Comparison of ENCODE assay signal across 33 mouse cellular contexts in genomic region chr7:114284296-114284910, GRCm38 (mm10). TPM values are rescaled to one million over a fixed set of nuclear protein-coding genes. Genes with fewer than 3 reads are reported as not detected.
A peak's percentile ranks its signal among the peaks of the same experiment; 100 is the strongest.
DNase-seq lines count a peak whose midpoint lies in the region; ATAC-seq and TF ChIP-seq lines count a peak whose summit lies in the region.
"Had no signal": no experiment of that assay in that cellular context is flagged by ENCODE, and none has a peak within 500 bp of the region (broad histone marks: within the 10 kb centered on the region; RNA-seq: fewer than 3 reads in every experiment).

No protein-coding gene starts in this region.

- H3K4me2 ChIP-seq in heart, embryonic 14.5 days (ENCODE audit: low read length): no peak overlapping the region
- H3K4me2 ChIP-seq in lung, embryonic 16.5 days (ENCODE audit: low read depth, low read length): no peak overlapping the region
- H3K4me2 ChIP-seq: forebrain, embryonic 13.5 days; heart, embryonic 12.5 days; hindbrain, embryonic 12.5 days; intestine, embryonic 15.5 days; liver, embryonic 15.5 days; neural tube, embryonic 15.5 days; stomach, embryonic 15.5 days had no signal

- TF ChIP-seq CTCF in lung, adult 2 months (IDR thresholded peaks at IDR 0.05; ENCODE audit: insufficient read depth, low read length): no peak

- 0 out of 2 replicates have a peak, but pooled peaks have one; percentile 15 for ATAC-seq in heart, embryonic 14.5 days (ENCODE audit: insufficient number of reproducible peaks, insufficient read depth, low FRiP score, low read depth)
- ATAC-seq in lung, embryonic 16.5 days (ENCODE audit: low read depth): 0 out of 2 replicates have a peak, but pooled peaks have one; percentile 7
- ATAC-seq: forebrain, embryonic 13.5 days; hindbrain, postnatal 0 days; intestine, embryonic 15.5 days; lung, postnatal 0 days had no signal

- no peak for TF ChIP-seq POLR2A in lung, adult 2 months (IDR thresholded peaks at IDR 0.05; ENCODE audit: borderline replicate concordance, extremely low read depth, low read depth, low read length)

- H3K9ac ChIP-seq in heart, embryonic 14.5 days (ENCODE audit: low read length): no peak overlapping the region
- no peak overlapping the region for H3K9ac ChIP-seq in lung, embryonic 16.5 days (ENCODE audit: low read length)
- H3K9ac ChIP-seq: forebrain, embryonic 13.5 days; heart, embryonic 12.5 days; hindbrain, embryonic 12.5 days; intestine, embryonic 15.5 days; liver, embryonic 15.5 days; neural tube, embryonic 15.5 days; stomach, embryonic 15.5 days had no signal

- H3K27ac ChIP-seq in heart, embryonic 14.5 days (replicated peaks in 1 of 2; ENCODE audit: control insufficient read depth in 1 of 2, insufficient read depth in 1 of 2, low read depth in 2 of 2, low read length in 2 of 2): no peak overlapping the region
- no peak overlapping the region for H3K27ac ChIP-seq in lung, embryonic 16.5 days (ENCODE audit: low read length)
- peak overlapping the region; percentile 94 for H3K27ac ChIP-seq in brown adipose tissue, adult 24 weeks (replicated peaks; ENCODE audit: low read depth, low read length)
- H3K27ac ChIP-seq: forebrain, embryonic 13.5 days; hindbrain, embryonic 12.5 days; hindbrain, postnatal 0 days; intestine, embryonic 15.5 days; kidney, postnatal 0 days; liver, embryonic 15.5 days; neural tube, embryonic 15.5 days; stomach, embryonic 15.5 days had no signal

- no peaks in the 10 kb centered on the region for H3K27me3 ChIP-seq in heart, embryonic 14.5 days (ENCODE audit: control insufficient read depth, insufficient read depth, low read length)
- H3K27me3 ChIP-seq in lung, embryonic 16.5 days (ENCODE audit: control insufficient read depth, insufficient read depth, low read depth, low read length): no peaks in the 10 kb centered on the region
- H3K27me3 ChIP-seq: forebrain, embryonic 13.5 days; heart, embryonic 12.5 days; hindbrain, embryonic 12.5 days; intestine, embryonic 15.5 days; liver, embryonic 15.5 days; neural tube, embryonic 15.5 days; stomach, embryonic 15.5 days had no signal

- peaks cover 4 to 6% of the 10 kb centered on the region in 2 experiments; a peak in 2 of 4 replicates for H3K4me1 ChIP-seq in heart, embryonic 14.5 days (ENCODE audit: control insufficient read depth in 2 of 2, insufficient read depth in 2 of 2, low read length in 2 of 2)
- H3K4me1 ChIP-seq in lung, embryonic 16.5 days (replicated peaks; ENCODE audit: control insufficient read depth, insufficient read depth, low read length): no peaks in the 10 kb centered on the region
- no peaks in the 10 kb centered on the region for H3K4me1 ChIP-seq in lung, adult 2 months (ENCODE audit: control insufficient read depth, insufficient read depth, low read length)
- peaks cover 5% of the 10 kb centered on the region for H3K4me1 ChIP-seq in brown adipose tissue, adult 24 weeks (ENCODE audit: control insufficient read depth, insufficient read depth, insufficient read length, low read length)
- H3K4me1 ChIP-seq: forebrain, embryonic 13.5 days; hindbrain, embryonic 12.5 days; intestine, embryonic 15.5 days; liver, embryonic 15.5 days; neural tube, embryonic 15.5 days; stomach, embryonic 15.5 days had no signal

- no peak overlapping the region for H3K4me3 ChIP-seq in heart, embryonic 14.5 days (ENCODE audit: control insufficient read depth in 1 of 2, insufficient read depth in 1 of 2, low read depth in 1 of 2, low read length in 2 of 2)
- no peak overlapping the region for H3K4me3 ChIP-seq in lung, embryonic 16.5 days (ENCODE audit: low read length)
- no peak overlapping the region for H3K4me3 ChIP-seq in lung, adult 2 months (replicated peaks; ENCODE audit: extremely low read depth, low read depth, low read length)
- H3K4me3 ChIP-seq in brown adipose tissue, adult 24 weeks (ENCODE audit: insufficient read depth, low read depth, low read length): no peak overlapping the region
- H3K4me3 ChIP-seq: forebrain, embryonic 13.5 days; heart, embryonic 12.5 days; hindbrain, embryonic 12.5 days; intestine, embryonic 15.5 days; liver, embryonic 15.5 days; neural tube, embryonic 15.5 days; stomach, embryonic 15.5 days had no signal

- WGBS in heart, embryonic 14.5 days: 89% methylated on average over 14 of the region's 14 CpGs
- WGBS in lung, embryonic 16.5 days: 90% methylated on average over 14 of the region's 14 CpGs
- WGBS in lung, adult 2 months: 83% methylated on average over 14 of the region's 14 CpGs

- H3K9me3 ChIP-seq in heart, embryonic 14.5 days (ENCODE audit: control insufficient read depth, low read length): no peaks in the 10 kb centered on the region
- H3K9me3 ChIP-seq in lung, embryonic 16.5 days (ENCODE audit: control insufficient read depth, low read length): no peaks in the 10 kb centered on the region
- H3K9me3 ChIP-seq: forebrain, embryonic 13.5 days; G1E; heart, embryonic 12.5 days; hindbrain, embryonic 12.5 days; intestine, embryonic 15.5 days; liver, embryonic 15.5 days; neural tube, embryonic 15.5 days; stomach, embryonic 15.5 days had no signal

- H3K36me3 ChIP-seq in heart, embryonic 14.5 days (ENCODE audit: control insufficient read depth, insufficient read depth, low read length): no peaks in the 10 kb centered on the region
- no peaks in the 10 kb centered on the region for H3K36me3 ChIP-seq in lung, embryonic 16.5 days (ENCODE audit: control insufficient read depth, insufficient read depth, low read length)
- H3K36me3 ChIP-seq: heart, embryonic 12.5 days; hindbrain, embryonic 12.5 days; intestine, embryonic 15.5 days; liver, embryonic 15.5 days; neural tube, embryonic 15.5 days; stomach, embryonic 15.5 days had no signal

- no peak for DNase-seq in heart, adult 9 months (ENCODE audit: low spot score in 2 of 2)
- DNase-seq in lung, adult 2 months: no peak
- peak; percentile 49 for DNase-seq in CD4-positive helper T cell, adult 2 months (ENCODE audit: low read depth, low spot score)
- no peak for DNase-seq in urinary bladder, postnatal 10 days (ENCODE audit: low spot score)
- DNase-seq: adrenal gland, postnatal 10 days; cerebellum, adult 11 months; cerebellum, adult 9-10 months; cerebellum, postnatal 36 days; embryo, embryonic 11 days; gastrocnemius, postnatal 25 days; heart, adult 18-20 months; heart, postnatal 14 days; kidney, adult 2 months; layer of hippocampus, postnatal 36 days; left cerebral cortex, postnatal 4 days; lung, postnatal 4 days; midbrain, embryonic 14.5 days; retina, postnatal 1 day; right cerebral cortex, postnatal 14 days had no signal

RNA-seq across cellular contexts. Expression of gene Psma1, which starts 8.5 kb away (rescaled TPM):
- polyA plus RNA-seq in heart, embryonic 14.5 days (2014; fragmentation: Nextera tagmentation; extraction: Ambion mirVana): 330 and 349 TPM in 2 replicates
- polyA plus RNA-seq in lung, embryonic 16.5 days (2015; fragmentation: Nextera tagmentation; extraction: Ambion mirVana): 393 and 421 TPM in 2 replicates
- 49.9 and 84.0 TPM in 2 replicates for polyA plus RNA-seq in lung, adult 2 months (2012; rRNA removed)
- 218 and 228 TPM in 2 replicates for polyA plus RNA-seq in brown adipose tissue, adult 24 weeks (2012; ENCODE audit: insufficient read depth, insufficient read length, missing spikeins)

RNA-seq across cellular contexts. Expression of gene Copb1, which starts 29.9 kb away (rescaled TPM):
- polyA plus RNA-seq in heart, embryonic 14.5 days (2014; fragmentation: Nextera tagmentation; extraction: Ambion mirVana): 85.0 and 88.9 TPM in 2 replicates
- 123 and 126 TPM in 2 replicates for polyA plus RNA-seq in lung, embryonic 16.5 days (2015; fragmentation: Nextera tagmentation; extraction: Ambion mirVana)
- 32.3 and 33.5 TPM in 2 replicates for polyA plus RNA-seq in lung, adult 2 months (2012; rRNA removed)
- polyA plus RNA-seq in brown adipose tissue, adult 24 weeks (2012; ENCODE audit: insufficient read depth, insufficient read length, missing spikeins): 53.3 and 84.8 TPM in 2 replicates
